Mouse (Mus musculus): Measurements from ENCODE around the gene Rab14. TPM values are rescaled to one million over a fixed set of nuclear protein-coding genes. Genes with fewer than 3 reads are reported as not detected.
A peak's percentile ranks its signal among the peaks of the same experiment; 100 is the strongest.

Rab14 gene
- polyA plus RNA-seq, 1 experiment from 2014 or later = 318 TPM

DNA sequence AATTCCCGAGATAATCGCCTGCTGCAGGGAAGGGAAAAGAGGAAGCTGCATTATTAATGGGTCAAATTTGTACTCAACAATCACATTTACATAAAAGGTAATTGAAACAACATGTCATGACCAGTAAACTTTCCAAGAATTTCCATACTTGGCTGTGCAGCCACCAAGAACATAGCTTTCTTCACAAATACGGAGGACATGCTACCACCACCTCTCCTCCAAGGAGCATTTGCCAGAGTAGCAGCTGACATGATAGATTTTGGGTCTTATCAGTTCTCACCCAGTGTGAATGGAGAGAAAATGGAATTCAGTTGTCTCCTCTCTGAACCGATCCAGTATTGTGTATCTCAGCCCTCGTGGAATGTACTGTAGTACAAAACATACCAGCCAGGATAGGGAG, 1.4 kb downstream of the Rab14 start:
- H3K9me3 ChIP-seq (replicated peaks) = no peaks in the 10 kb centered on the region
- H3K4me1 ChIP-seq (replicated peaks) = peaks cover 28% of the 10 kb centered on the region
- H3K4me2 ChIP-seq = peak overlapping the region; percentile 79
- WGBS = 3% methylated on average over 5 of the region's 5 CpGs
- H3K27ac ChIP-seq = peak overlapping the region; percentile 98
- no peaks in the 10 kb centered on the region for H3K27me3 ChIP-seq
- H3K36me3 ChIP-seq = no peaks in the 10 kb centered on the region
- peak overlapping the region; percentile 99 for H3K9ac ChIP-seq
- ATAC-seq (replicated peaks; ENCODE audit: insufficient number of reproducible peaks, insufficient read depth, low FRiP score, low read depth) = no peak
- H3K4me3 ChIP-seq = peak overlapping the region; percentile 100

GRCm38 (mm10) chr2:35195626-35196544, 5.0 kb downstream of the Rab14 start:
- Histone ChIP-seq H3K36me3 (peaks cover 6% of the 10 kb centered on the region; the same call in 1 of the 2 replicates), H3K27ac (no peak overlapping the region), H3K9me3 (replicated peaks) (no peaks in the 10 kb centered on the region), H3K4me1 (replicated peaks) (peaks cover 27% of the 10 kb centered on the region), H3K4me3 (no peak overlapping the region), H3K27me3 (no peaks in the 10 kb centered on the region), H3K9ac (no peak overlapping the region), H3K4me2 (no peak overlapping the region)
- WGBS = 60% methylated on average over 6 of the region's 6 CpGs
- ATAC-seq (replicated peaks; ENCODE audit: insufficient number of reproducible peaks, insufficient read depth, low FRiP score, low read depth) = no peak

GRCm38 (mm10) chr2:35193976-35194375, 6.9 kb downstream of the Rab14 start:
- H3K27ac ChIP-seq = no peak overlapping the region
- H3K4me3 ChIP-seq = no peak overlapping the region
- H3K9ac ChIP-seq = no peak overlapping the region
- peaks cover 22% of the 10 kb centered on the region for H3K36me3 ChIP-seq
- H3K9me3 ChIP-seq (replicated peaks) = no peaks in the 10 kb centered on the region
- 79% methylated on average over 1 of the region's 1 CpGs for WGBS
- no peak for ATAC-seq (replicated peaks; ENCODE audit: insufficient number of reproducible peaks, insufficient read depth, low FRiP score, low read depth)
- H3K4me1 ChIP-seq (replicated peaks) = peaks cover 20% of the 10 kb centered on the region
- no peak overlapping the region for H3K4me2 ChIP-seq
- no peaks in the 10 kb centered on the region for H3K27me3 ChIP-seq

GRCm38 (mm10) chr2:35188929-35189328, 12.0 kb downstream of the Rab14 start:
- Histone ChIP-seq H3K9me3 (replicated peaks) (no peaks in the 10 kb centered on the region), H3K4me3 (no peak overlapping the region), H3K4me2 (no peak overlapping the region), H3K27ac (no peak overlapping the region), H3K9ac (no peak overlapping the region), H3K36me3 (peaks cover 36% of the 10 kb centered on the region), H3K27me3 (no peaks in the 10 kb centered on the region), H3K4me1 (replicated peaks) (0 out of 2 replicates have a peak, but pooled peaks cover 5% of the 10 kb centered on the region)
- 81% methylated on average over 5 of the region's 5 CpGs for WGBS
- no peak for ATAC-seq (replicated peaks; ENCODE audit: insufficient number of reproducible peaks, insufficient read depth, low FRiP score, low read depth)

GRCm38 (mm10) chr2:35183115-35183673, 17.7 kb downstream of the Rab14 start:
- ATAC-seq (replicated peaks; ENCODE audit: insufficient number of reproducible peaks, insufficient read depth, low FRiP score, low read depth) = peak; percentile 81
- no peaks in the 10 kb centered on the region for H3K27me3 ChIP-seq
- H3K9me3 ChIP-seq (replicated peaks) = no peaks in the 10 kb centered on the region
- no peak overlapping the region for H3K9ac ChIP-seq
- WGBS = 46% methylated on average over 6 of the region's 6 CpGs
- no peak overlapping the region for H3K4me3 ChIP-seq
- peaks cover 11% of the 10 kb centered on the region; the same call in 1 of the 2 replicates for H3K4me1 ChIP-seq (replicated peaks)
- H3K27ac ChIP-seq = peak overlapping the region; percentile 59
- peaks cover 45% of the 10 kb centered on the region for H3K36me3 ChIP-seq
- no peak overlapping the region for H3K4me2 ChIP-seq

- no peaks in the 10 kb centered on the region for H3K9me3 ChIP-seq (replicated peaks)
- H3K9ac ChIP-seq = no peak overlapping the region
- H3K4me1 ChIP-seq (replicated peaks) = peaks cover 12% of the 10 kb centered on the region; the same call in 1 of the 2 replicates
- no peak overlapping the region for H3K4me2 ChIP-seq
- no peak overlapping the region for H3K27ac ChIP-seq
- WGBS = 75% methylated on average over 3 of the region's 3 CpGs
- no peaks in the 10 kb centered on the region for H3K27me3 ChIP-seq
- no peak overlapping the region for H3K4me3 ChIP-seq
- ATAC-seq (replicated peaks; ENCODE audit: insufficient number of reproducible peaks, insufficient read depth, low FRiP score, low read depth) = no peak
- H3K36me3 ChIP-seq = peaks cover 74% of the 10 kb centered on the region
Measured at GRCm38 (mm10) chr2:35178153-35178552, 22.8 kb downstream of the Rab14 start.

GRCm38 (mm10) chr2:35175281-35176065, 25.4 kb downstream of the Rab14 start:
- 85% methylated on average over 12 of the region's 12 CpGs for WGBS
- peaks cover 81% of the 10 kb centered on the region for H3K36me3 ChIP-seq
- ATAC-seq (replicated peaks; ENCODE audit: insufficient number of reproducible peaks, insufficient read depth, low FRiP score, low read depth) = no peak

DNA sequence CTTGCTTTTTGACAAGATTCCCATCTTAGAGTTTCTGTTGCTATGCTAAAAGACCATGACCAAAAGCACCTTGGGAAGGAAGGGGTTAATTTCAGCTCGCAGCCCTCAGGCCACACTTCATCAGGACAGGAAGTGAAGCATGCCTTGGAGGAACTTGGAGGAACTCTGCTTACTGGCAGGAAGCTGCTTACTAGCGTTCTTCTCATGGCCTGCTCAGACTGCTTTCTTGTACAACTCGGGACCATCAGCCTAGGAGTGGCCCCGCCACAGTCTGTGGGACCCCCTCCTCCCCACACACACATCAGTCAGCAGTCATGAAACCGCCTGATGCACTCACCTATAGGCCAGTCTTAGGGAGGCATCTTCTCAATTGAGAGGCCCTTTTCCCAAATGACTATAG, 26.8 kb downstream of the Rab14 start:
- H3K4me2 ChIP-seq = no peak overlapping the region
- H3K9me3 ChIP-seq (replicated peaks) = no peaks in the 10 kb centered on the region
- no peaks in the 10 kb centered on the region for H3K27me3 ChIP-seq
- peaks cover 85% of the 10 kb centered on the region for H3K36me3 ChIP-seq
- no peak overlapping the region for H3K9ac ChIP-seq
- H3K4me3 ChIP-seq = no peak overlapping the region
- peak overlapping the region; percentile 37; the same call in 1 of the 2 replicates for H3K27ac ChIP-seq
- 40% methylated on average over 5 of the region's 5 CpGs for WGBS
- ATAC-seq (replicated peaks; ENCODE audit: insufficient number of reproducible peaks, insufficient read depth, low FRiP score, low read depth) = no peak
- H3K4me1 ChIP-seq (replicated peaks) = peaks cover 24% of the 10 kb centered on the region

More at GRCm38 (mm10) chr2:35175281-35176065, 25.4 kb downstream of the Rab14 start:
- H3K4me1 ChIP-seq (replicated peaks) = peaks cover 24% of the 10 kb centered on the region
- H3K4me3 ChIP-seq = no peak overlapping the region
- H3K27ac ChIP-seq = no peak overlapping the region
- H3K9ac ChIP-seq = no peak overlapping the region
- H3K27me3 ChIP-seq = no peaks in the 10 kb centered on the region
- no peaks in the 10 kb centered on the region for H3K9me3 ChIP-seq (replicated peaks)
- no peak overlapping the region for H3K4me2 ChIP-seq

GRCm38 (mm10) chr2:35173666-35174065, 27.3 kb downstream of the Rab14 start:
- no peak for ATAC-seq (replicated peaks; ENCODE audit: insufficient number of reproducible peaks, insufficient read depth, low FRiP score, low read depth)
- no peak overlapping the region for H3K4me3 ChIP-seq
- peaks cover 24% of the 10 kb centered on the region for H3K4me1 ChIP-seq (replicated peaks)
- no peak overlapping the region for H3K27ac ChIP-seq
- peaks cover 82% of the 10 kb centered on the region for H3K36me3 ChIP-seq
- H3K9ac ChIP-seq = no peak overlapping the region
- 87% methylated on average over 5 of the region's 5 CpGs for WGBS
- H3K27me3 ChIP-seq = no peaks in the 10 kb centered on the region
- no peak overlapping the region for H3K4me2 ChIP-seq
- H3K9me3 ChIP-seq (replicated peaks) = no peaks in the 10 kb centered on the region

DNA sequence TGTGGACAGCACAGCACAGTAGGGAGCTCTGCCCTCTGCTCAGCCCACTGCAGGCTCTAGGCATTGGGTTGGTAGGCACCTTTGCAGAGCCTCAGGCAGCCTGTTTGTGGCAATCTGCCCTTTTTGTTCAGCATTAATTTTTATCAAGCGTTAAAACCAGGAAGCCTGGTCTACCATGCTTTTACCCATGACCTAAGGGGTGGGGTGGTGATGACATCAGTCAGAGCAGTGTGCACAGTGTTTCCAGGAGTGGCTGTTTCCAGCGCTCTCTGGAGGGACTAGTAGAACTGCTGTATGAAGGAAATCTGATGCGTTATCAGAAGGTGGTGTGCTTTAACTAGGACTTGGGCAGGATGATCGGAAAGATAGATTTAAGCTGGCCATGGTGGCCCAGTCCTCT, 28.7 kb downstream of the Rab14 start:
- Histone ChIP-seq H3K9me3 (replicated peaks) (no peaks in the 10 kb centered on the region), H3K27ac (peak overlapping the region; percentile 89), H3K36me3 (peaks cover 81% of the 10 kb centered on the region)

GRCm38 (mm10) chr2:35171341-35171861, 29.5 kb downstream of the Rab14 start:
- peak; percentile 88 for ATAC-seq (replicated peaks; ENCODE audit: insufficient number of reproducible peaks, insufficient read depth, low FRiP score, low read depth)
- peak overlapping the region; percentile 89 for H3K27ac ChIP-seq
- no peaks in the 10 kb centered on the region for H3K27me3 ChIP-seq
- H3K4me1 ChIP-seq (replicated peaks) = peaks cover 24% of the 10 kb centered on the region
- H3K9me3 ChIP-seq (replicated peaks) = no peaks in the 10 kb centered on the region
- peaks cover 80% of the 10 kb centered on the region for H3K36me3 ChIP-seq
- H3K9ac ChIP-seq = no peak overlapping the region
- H3K4me3 ChIP-seq = no peak overlapping the region
- WGBS = 57% methylated on average over 10 of the region's 10 CpGs
- no peak overlapping the region for H3K4me2 ChIP-seq

More for the DNA sequence above, 28.7 kb downstream of the Rab14 start:
- no peak overlapping the region for H3K4me2 ChIP-seq
- ATAC-seq (replicated peaks; ENCODE audit: insufficient number of reproducible peaks, insufficient read depth, low FRiP score, low read depth) = no peak
- H3K9ac ChIP-seq = no peak overlapping the region
- no peaks in the 10 kb centered on the region for H3K27me3 ChIP-seq
- H3K4me1 ChIP-seq (replicated peaks) = peaks cover 24% of the 10 kb centered on the region
- WGBS = 77% methylated on average over 4 of the region's 4 CpGs
- H3K4me3 ChIP-seq = no peak overlapping the region
